Mouse (Mus musculus) G1E (cell line): ENCODE measurements around the gene Plod3. TPM values are rescaled to one million over a fixed set of nuclear protein-coding genes. Genes with fewer than 3 reads are reported as not detected.
A peak's percentile ranks its signal among the peaks of the same experiment; 100 is the strongest.
"Not testable (repeated sequence)": the region's sequence is repeated elsewhere in the genome, so short reads cannot be mapped to it uniquely, and the experiment has no call there.

ENCODE experiments used
- ATAC-seq: 2 replicates; pipeline ENCODE4 v1.8.0; 2016; ENCODE audit warnings: mild to moderate bottlenecking; ENCODE audit not compliant: insufficient number of reproducible peaks, poor library complexity, low FRiP score, severe bottlenecking; ENCODE audit errors: extremely low read depth
- DNase-seq: peaks from one replicate; pipeline ENCODE4 v3.0.0; 2012; ENCODE audit warnings: low spot score
- H3K27me3 ChIP-seq: 2 replicates; pipeline ENCODE4 v1.6.1; 2012; ENCODE audit warnings: mild to moderate bottlenecking, low read length, inconsistent platforms; ENCODE audit not compliant: insufficient read depth
- H3K36me3 ChIP-seq: replicated peaks from 2 replicates; pipeline ENCODE3; 2012; ENCODE audit warnings: mild to moderate bottlenecking, inconsistent platforms
- H3K4me1 ChIP-seq: 2 replicates; pipeline ENCODE4 v1.6.1; 2012; ENCODE audit warnings: low read depth, low read length, inconsistent platforms, mixed read lengths; ENCODE audit not compliant: insufficient read depth
- H3K4me3 ChIP-seq: 2 replicates; pipeline ENCODE4 v1.5.1; 2012; ENCODE audit warnings: low read depth, mild to moderate bottlenecking, inconsistent platforms, low read length, moderate library complexity, mixed read lengths
- H3K9me3 ChIP-seq: replicated peaks from 2 replicates; pipeline ENCODE4 v1.6.1; 2012; ENCODE audit warnings: inconsistent platforms
- CTCF ChIP-seq: IDR thresholded peaks from 2 replicates; pipeline ENCODE4 v1.5.1; 2012; ENCODE audit warnings: low read depth, low read length, inconsistent platforms, mixed read lengths
- GATA1 ChIP-seq: IDR thresholded peaks from 2 replicates; pipeline ENCODE4 v1.6.1; 2012; ENCODE audit warnings: borderline replicate concordance, low read length, inconsistent platforms, mixed read lengths
- GATA2 ChIP-seq: IDR thresholded peaks from 2 replicates; pipeline ENCODE4 v1.6.1; 2012; ENCODE audit warnings: low read depth, low read length, inconsistent platforms, borderline replicate concordance
- POLR2AphosphoS5 ChIP-seq: IDR thresholded peaks from 2 replicates; pipeline ENCODE4 v1.6.1; 2012; ENCODE audit warnings: low read depth, low read length, inconsistent platforms; ENCODE audit not compliant: insufficient replicate concordance
- TAL1 ChIP-seq: conservative IDR thresholded peaks from 2 replicates; pipeline ENCODE4 v1.6.1; 2012; ENCODE audit warnings: low read depth, low read length, inconsistent platforms, mixed read lengths
- polyA plus RNA-seq: library from polyadenylated mRNA; stranded (reverse); fragments of >175 nt; gene quantifications from 2 replicates; pipeline ENCODE4 v1.2.3, GENCODE M21; 2012
- total RNA-seq, 2 experiments: library from RNA; stranded (forward) in 1 of 2; stranded (reverse) in 1 of 2; fragments of 200-1000 nt in 1 of 2; fragments of >200 nt in 1 of 2; fragmentation: Nextera tagmentation in 1 of 2; gene quantifications; 2 replicates each; pipeline ENCODE4 v1.2.3; 2014 to 2017

The Plod3 gene
- total RNA-seq (2014; fragmentation: Nextera tagmentation) (21.4 and 39.8 TPM in 2 replicates), total RNA-seq (2017) (19.7 and 20.7 TPM in 2 replicates), polyA plus RNA-seq (33.1 and 33.9 TPM in 2 replicates)

GRCm38 (mm10) chr5:136986695-136987137 is at the start of gene Plod3:
TSS of gene Plod3 (plus strand) at chr5:136987019.
- Histone ChIP-seq H3K9me3 (no peaks in the 10 kb centered on the region), H3K4me3 (peak within 1 kb of the TSS; percentile 90), H3K4me1 (peaks cover 40% of the 10 kb centered on the region), H3K27me3 (no peaks in the 10 kb centered on the region), H3K36me3 (peaks cover 78% of the 10 kb centered on the region)
- DNase-seq (peak; percentile 97), ATAC-seq (peak; percentile 93)
- TF ChIP-seq GATA1 (no peak), GATA2 (no peak), POLR2AphosphoS5 (no peak), TAL1 (no peak), CTCF (no peak)

GRCm38 (mm10) chr5:136937621-136938020 is 49.2 kb upstream of the Plod3 start:
- H3K9me3 ChIP-seq, result peaks cover 3% of the 10 kb centered on the region

GRCm38 (mm10) chr5:136939284-136939683 is 47.5 kb upstream of the Plod3 start:
- Histone ChIP-seq H3K9me3 (peaks cover 3% of the 10 kb centered on the region), H3K27me3 (no peaks in the 10 kb centered on the region), H3K4me1 (no peaks in the 10 kb centered on the region), H3K36me3 (peaks cover 49% of the 10 kb centered on the region), H3K4me3 (no peak overlapping the region)
- ATAC-seq (no peak), DNase-seq (no peak)
- TF ChIP-seq GATA2, result no peak
- peak; percentile 65 for TF ChIP-seq CTCF

More at GRCm38 (mm10) chr5:136937621-136938020, 49.2 kb upstream of the Plod3 start:
- TF ChIP-seq TAL1, result no peak
- TF ChIP-seq GATA1, result no peak
- no peak for TF ChIP-seq CTCF
- TF ChIP-seq POLR2AphosphoS5, result no peak
- TF ChIP-seq GATA2, result no peak
- Histone ChIP-seq H3K36me3 (peaks cover 66% of the 10 kb centered on the region), H3K4me1 (0 out of 2 replicates have a peak, but pooled peaks cover 4% of the 10 kb centered on the region), H3K27me3 (no peaks in the 10 kb centered on the region), H3K4me3 (no peak overlapping the region)
- DNase-seq (no peak), ATAC-seq (no peak)

- not testable (repeated sequence) for H3K4me1 ChIP-seq, H3K9me3 ChIP-seq, ATAC-seq, H3K4me3 ChIP-seq, H3K27me3 ChIP-seq, DNase-seq
- H3K36me3 ChIP-seq, result peaks cover 42% of the 10 kb centered on the region
These were observed 46.8 kb upstream of the Plod3 start for GRCm38 (mm10) chr5:136940029-136940428.

- no peaks in the 10 kb centered on the region for H3K4me1 ChIP-seq
- no peak overlapping the region for H3K4me3 ChIP-seq
- ATAC-seq, result no peak
- TF ChIP-seq CTCF, result no peak
- no peak for TF ChIP-seq GATA1
- no peak for TF ChIP-seq POLR2AphosphoS5
- no peak for TF ChIP-seq TAL1
- TF ChIP-seq GATA2, result no peak
- H3K27me3 ChIP-seq, result no peaks in the 10 kb centered on the region
- DNase-seq, result no peak
- peaks cover 3% of the 10 kb centered on the region for H3K9me3 ChIP-seq
- peaks cover 32% of the 10 kb centered on the region for H3K36me3 ChIP-seq
These were observed 45.8 kb upstream of the Plod3 start for GRCm38 (mm10) chr5:136940845-136941560.

- no peak for ATAC-seq
- no peaks in the 10 kb centered on the region for H3K4me1 ChIP-seq
- H3K4me3 ChIP-seq, result no peak overlapping the region
- TF ChIP-seq GATA1 (no peak), POLR2AphosphoS5 (no peak)
- DNase-seq, result no peak
- peaks cover 18% of the 10 kb centered on the region for H3K36me3 ChIP-seq
- no peaks in the 10 kb centered on the region for H3K27me3 ChIP-seq
- peaks cover 3% of the 10 kb centered on the region for H3K9me3 ChIP-seq
These were observed 44.0 kb upstream of the Plod3 start for GRCm38 (mm10) chr5:136942781-136943180.

GRCm38 (mm10) chr5:136943382-136943781 is 43.4 kb upstream of the Plod3 start:
- H3K36me3 ChIP-seq, result peaks cover 15% of the 10 kb centered on the region
- TF ChIP-seq TAL1 (no peak), GATA2 (no peak), POLR2AphosphoS5 (no peak), CTCF (no peak), GATA1 (no peak)
- ATAC-seq (no peak), DNase-seq (no peak)
- H3K27me3 ChIP-seq, result no peaks in the 10 kb centered on the region
- H3K4me1 ChIP-seq, result no peaks in the 10 kb centered on the region
- peaks cover 3% of the 10 kb centered on the region for H3K9me3 ChIP-seq
- no peak overlapping the region for H3K4me3 ChIP-seq
